Mouse (Mus musculus) ES-E14 (cell line): ENCODE data around the gene Anxa3.

Experiments
- HCFC1 ChIP-seq: IDR thresholded peaks from 2 replicates; pipeline ENCODE4 v1.6.1; 2012; ENCODE audit warnings: low read length, inconsistent platforms, borderline replicate concordance; ENCODE audit not compliant: insufficient read depth
- ZC3H11A ChIP-seq: IDR thresholded peaks from 2 replicates; pipeline ENCODE4 v1.6.1; 2012; ENCODE audit warnings: low read depth, mild to moderate bottlenecking, inconsistent platforms, low read length, borderline replicate concordance
- ZNF384 ChIP-seq: IDR thresholded peaks from 2 replicates; pipeline ENCODE4 v1.6.1; 2012; ENCODE audit warnings: low read depth, low read length, inconsistent platforms

GRCm38 (mm10) chr5:96834338-96834737 is 41.2 kb downstream of the Anxa3 start:
- TF ChIP-seq ZNF384: no peak
- no peak for TF ChIP-seq HCFC1
- no peak for TF ChIP-seq ZC3H11A
